8 mouse cellular contexts compared by ENCODE assay signal in genomic region chr11:58959921-58960465, GRCm38 (mm10). TPM values are rescaled to one million over a fixed set of nuclear protein-coding genes. Genes with fewer than 3 reads are reported as not detected.
DNase-seq lines count a peak whose midpoint lies in the region; ATAC-seq and TF ChIP-seq lines count a peak whose summit lies in the region.

No protein-coding gene starts in this region.

- peak overlapping the region; percentile 64 for H3K4me3 ChIP-seq in heart, adult 2 months
- H3K4me3 ChIP-seq in kidney, adult 2 months (ENCODE audit: insufficient read depth, low read depth, low read length): peak overlapping the region; percentile 56
- H3K4me3 ChIP-seq in limb, embryonic 15.5 days: peak overlapping the region; percentile 49
- peak overlapping the region; percentile 50 for H3K4me3 ChIP-seq in midbrain, embryonic 16.5 days (ENCODE audit: low read depth, low read length)

- H3K27me3 ChIP-seq in heart, adult 2 months (ENCODE audit: control insufficient read depth, insufficient read depth, low read length): peaks cover 4% of the 10 kb centered on the region; the same call in 1 of the 2 replicates
- no peaks in the 10 kb centered on the region for H3K27me3 ChIP-seq in kidney, adult 2 months (replicated peaks; ENCODE audit: control insufficient read depth, insufficient read depth, low read length)
- peaks cover 36% of the 10 kb centered on the region for H3K27me3 ChIP-seq in limb, embryonic 15.5 days
- no peaks in the 10 kb centered on the region for H3K27me3 ChIP-seq in midbrain, embryonic 16.5 days (ENCODE audit: control insufficient read depth, insufficient read depth, low read depth, low read length)

- peak overlapping the region; percentile 89 for H3K4me2 ChIP-seq in limb, embryonic 15.5 days
- peak overlapping the region; percentile 75 for H3K4me2 ChIP-seq in midbrain, embryonic 16.5 days (ENCODE audit: low read length)

- peak; percentile 72 to 83 for DNase-seq in left cerebral cortex, adult 18-20 months (ENCODE audit: low spot score in 2 of 2)
- no peak for DNase-seq in left cerebral cortex, adult 11 months (ENCODE audit: low spot score)
- peak; percentile 85 for DNase-seq in embryo, embryonic 9.5 days (ENCODE audit: extremely low spot score)
- DNase-seq in heart, adult 2 months: peak; percentile 75 to 86
- peak; percentile 94 for DNase-seq in kidney, adult 2 months
- peak; percentile 72 for DNase-seq in spleen, postnatal 14 days (ENCODE audit: low spot score in 2 of 2)

- peak overlapping the region; percentile 61 for H3K9ac ChIP-seq in heart, adult 2 months (ENCODE audit: low read depth, low read length)
- H3K9ac ChIP-seq in limb, embryonic 15.5 days: peak overlapping the region; percentile 26; the same call in 1 of the 2 replicates
- H3K9ac ChIP-seq in midbrain, embryonic 16.5 days (ENCODE audit: low read depth, low read length): peak overlapping the region; percentile 36

- 0 out of 2 replicates have a peak, but pooled peaks have one; percentile 20 for TF ChIP-seq POLR2A in heart, adult 2 months (IDR thresholded peaks at IDR 0.05; ENCODE audit: insufficient read depth, low read depth, low read length)
- TF ChIP-seq POLR2A in kidney, adult 2 months (IDR thresholded peaks at IDR 0.05; ENCODE audit: low read depth, low read length): no peak

- peak; percentile 43 for TF ChIP-seq CTCF in heart, adult 2 months (IDR thresholded peaks at IDR 0.05)
- peak; percentile 31; the same call in 1 of the 2 replicates for TF ChIP-seq CTCF in kidney, adult 2 months (conservative IDR thresholded peaks at IDR 0.05; ENCODE audit: insufficient read depth, insufficient read length, low read depth, low read length)

- ATAC-seq in limb, embryonic 15.5 days (ENCODE audit: insufficient number of reproducible peaks, low FRiP score, low TSS enrichment, low read depth): peak; percentile 62
- ATAC-seq in midbrain, embryonic 16.5 days: peak; percentile 88

- under 1% methylated on average over 40 of the region's 40 CpGs for WGBS in heart, adult 2 months
- WGBS in kidney, adult 2 months: under 1% methylated on average over 40 of the region's 40 CpGs
- WGBS in limb, embryonic 15.5 days: 4% methylated on average over 40 of the region's 40 CpGs
- 1% methylated on average over 40 of the region's 40 CpGs for WGBS in midbrain, embryonic 16.5 days

- no peaks in the 10 kb centered on the region for H3K79me2 ChIP-seq in heart, adult 2 months (replicated peaks; ENCODE audit: control insufficient read depth, insufficient read depth, low read length)

- H3K27ac ChIP-seq in heart, adult 2 months: peak overlapping the region; percentile 27
- H3K27ac ChIP-seq in kidney, adult 2 months (ENCODE audit: insufficient read depth, low read depth, low read length): no peak overlapping the region
- H3K27ac ChIP-seq in limb, embryonic 15.5 days: 0 out of 2 replicates have a peak overlapping the region, but pooled peaks have one; percentile 27
- peak overlapping the region; percentile 83 for H3K27ac ChIP-seq in midbrain, embryonic 16.5 days (ENCODE audit: low read length)

- H3K4me1 ChIP-seq in heart, adult 2 months (ENCODE audit: control insufficient read depth, insufficient read depth, low read length): peaks cover 9% of the 10 kb centered on the region
- peaks cover 7% of the 10 kb centered on the region; the same call in 1 of the 2 replicates for H3K4me1 ChIP-seq in kidney, adult 2 months (ENCODE audit: control insufficient read depth, insufficient read depth, low read length)
- H3K4me1 ChIP-seq in limb, embryonic 15.5 days: peaks cover 26% of the 10 kb centered on the region
- peaks cover 31% of the 10 kb centered on the region for H3K4me1 ChIP-seq in midbrain, embryonic 16.5 days (ENCODE audit: control insufficient read depth, insufficient read depth, low read length)

- no peak for TF ChIP-seq EP300 in heart, adult 2 months (IDR thresholded peaks at IDR 0.05; ENCODE audit: insufficient read depth, low read depth, low read length)

- no peaks in the 10 kb centered on the region for H3K9me3 ChIP-seq in limb, embryonic 15.5 days
- no peaks in the 10 kb centered on the region for H3K9me3 ChIP-seq in midbrain, embryonic 16.5 days (replicated peaks; ENCODE audit: control insufficient read depth, low read length, poor library complexity, severe bottlenecking)

- intact Hi-C loops in heart, adult 2 months (cut with DNase I): no loop called here

- peaks cover 8% of the 10 kb centered on the region for H3K36me3 ChIP-seq in heart, adult 2 months (ENCODE audit: control insufficient read depth, insufficient read depth, low read length)
- no peaks in the 10 kb centered on the region for H3K36me3 ChIP-seq in kidney, adult 2 months (ENCODE audit: control insufficient read depth, insufficient read depth, low read length)
- H3K36me3 ChIP-seq in limb, embryonic 15.5 days: peaks cover 10% of the 10 kb centered on the region
- 0 out of 2 replicates have a peak, but pooled peaks cover 3% of the 10 kb centered on the region for H3K36me3 ChIP-seq in midbrain, embryonic 16.5 days (ENCODE audit: control insufficient read depth, insufficient read depth, low read length)

RNA-seq across cellular contexts. Expression of gene Hist3h2a, which starts 5.5 kb away (rescaled TPM):
- total RNA-seq in left cerebral cortex, adult 18-20 months (2021): 10 to 100 TPM; 62.8 to 63.7 TPM
- total RNA-seq in heart, adult 2 months (2021): 10 to 100 TPM; 13.6 to 14.0 TPM
- polyA plus RNA-seq in heart, adult 2 months (2012; rRNA removed): 12.6 and 15.4 TPM in 2 replicates
- polyA plus RNA-seq in kidney, adult 2 months (2012; rRNA removed): 29.0 and 29.5 TPM in 2 replicates
- 24.8 and 26.9 TPM in 2 replicates for polyA plus RNA-seq in limb, embryonic 15.5 days (2015; fragmentation: Nextera tagmentation; extraction: Ambion mirVana)
- 107 and 115 TPM in 2 replicates for polyA plus RNA-seq in midbrain, embryonic 16.5 days (2015; fragmentation: Nextera tagmentation; extraction: Ambion mirVana)

RNA-seq across cellular contexts. Expression of gene Trim17, which starts 5.5 kb away (rescaled TPM):
- total RNA-seq in left cerebral cortex, adult 18-20 months (2021): 1 to 10 TPM; 4.0 to 5.0 TPM
- total RNA-seq in heart, adult 2 months (2021): under 1 TPM in 1 of 2 experiments, not detected in 1; 0.07 TPM
- 0.20 and 0.37 TPM in 2 replicates for polyA plus RNA-seq in heart, adult 2 months (2012; rRNA removed)
- polyA plus RNA-seq in kidney, adult 2 months (2012; rRNA removed): 0.34 and 0.48 TPM in 2 replicates
- 0.60 and 0.62 TPM in 2 replicates for polyA plus RNA-seq in limb, embryonic 15.5 days (2015; fragmentation: Nextera tagmentation; extraction: Ambion mirVana)
- 1.3 and 2.1 TPM in 2 replicates for polyA plus RNA-seq in midbrain, embryonic 16.5 days (2015; fragmentation: Nextera tagmentation; extraction: Ambion mirVana)

RNA-seq across cellular contexts. Expression of gene Hist3h2ba, which starts 11.3 kb away (rescaled TPM):
- 100 to 1,000 TPM in 1 of 2 experiments, 10 to 100 TPM in 1; 99.3 to 112 TPM for total RNA-seq in left cerebral cortex, adult 18-20 months (2021)
- total RNA-seq in heart, adult 2 months (2021): 1 to 10 TPM in 1 of 2 experiments, under 1 TPM in 1; 0.81 to 1.1 TPM
- polyA plus RNA-seq in heart, adult 2 months (2012; rRNA removed): 0.67 and 1.5 TPM in 2 replicates
- 3.0 and 5.3 TPM in 2 replicates for polyA plus RNA-seq in kidney, adult 2 months (2012; rRNA removed)
- polyA plus RNA-seq in limb, embryonic 15.5 days (2015; fragmentation: Nextera tagmentation; extraction: Ambion mirVana): 12.6 and 31.7 TPM in 2 replicates
- 345 and 399 TPM in 2 replicates for polyA plus RNA-seq in midbrain, embryonic 16.5 days (2015; fragmentation: Nextera tagmentation; extraction: Ambion mirVana)

RNA-seq across cellular contexts. Expression of gene Trim11, which starts 17.9 kb away (rescaled TPM):
- total RNA-seq in left cerebral cortex, adult 18-20 months (2021): 10 to 100 TPM; 22.5 to 25.4 TPM
- 10 to 100 TPM; 11.9 to 14.0 TPM for total RNA-seq in heart, adult 2 months (2021)
- 14.3 and 19.4 TPM in 2 replicates for polyA plus RNA-seq in heart, adult 2 months (2012; rRNA removed)
- 19.4 and 20.7 TPM in 2 replicates for polyA plus RNA-seq in kidney, adult 2 months (2012; rRNA removed)
- polyA plus RNA-seq in limb, embryonic 15.5 days (2015; fragmentation: Nextera tagmentation; extraction: Ambion mirVana): 20.4 and 23.9 TPM in 2 replicates
- polyA plus RNA-seq in midbrain, embryonic 16.5 days (2015; fragmentation: Nextera tagmentation; extraction: Ambion mirVana): 19.5 and 22.3 TPM in 2 replicates

RNA-seq across cellular contexts. Expression of gene Rnf187, which starts 21.3 kb away (rescaled TPM):
- total RNA-seq in left cerebral cortex, adult 18-20 months (2021): 100 to 1,000 TPM; 485 to 490 TPM
- total RNA-seq in heart, adult 2 months (2021): 100 to 1,000 TPM; 164 to 177 TPM
- 182 and 190 TPM in 2 replicates for polyA plus RNA-seq in heart, adult 2 months (2012; rRNA removed)
- 251 and 307 TPM in 2 replicates for polyA plus RNA-seq in kidney, adult 2 months (2012; rRNA removed)
- 202 and 230 TPM in 2 replicates for polyA plus RNA-seq in limb, embryonic 15.5 days (2015; fragmentation: Nextera tagmentation; extraction: Ambion mirVana)
- 550 and 556 TPM in 2 replicates for polyA plus RNA-seq in midbrain, embryonic 16.5 days (2015; fragmentation: Nextera tagmentation; extraction: Ambion mirVana)

Comparison
In these comparisons a context has a peak if more than half of its experiments do, and no peak if none do; other contexts are left out.
1. RNA of gene Hist3h2ba, which starts 11.3 kb away (polyA plus RNA-seq): 345 to 399 TPM in midbrain, embryonic 16.5 days; 12.6 to 31.7 TPM in limb, embryonic 15.5 days, 3.0 to 5.3 TPM in kidney, adult 2 months and 0.67 to 1.5 TPM in heart, adult 2 months; every median in the first group is over 10 times any median in the second.
2. Peak in every context shown above with its lines, with median percentiles within 50 percentile points of each other: H3K4me3 ChIP-seq and H3K9ac ChIP-seq.